Mouse (Mus musculus): ENCODE data around the gene Ncf4.

DNA sequence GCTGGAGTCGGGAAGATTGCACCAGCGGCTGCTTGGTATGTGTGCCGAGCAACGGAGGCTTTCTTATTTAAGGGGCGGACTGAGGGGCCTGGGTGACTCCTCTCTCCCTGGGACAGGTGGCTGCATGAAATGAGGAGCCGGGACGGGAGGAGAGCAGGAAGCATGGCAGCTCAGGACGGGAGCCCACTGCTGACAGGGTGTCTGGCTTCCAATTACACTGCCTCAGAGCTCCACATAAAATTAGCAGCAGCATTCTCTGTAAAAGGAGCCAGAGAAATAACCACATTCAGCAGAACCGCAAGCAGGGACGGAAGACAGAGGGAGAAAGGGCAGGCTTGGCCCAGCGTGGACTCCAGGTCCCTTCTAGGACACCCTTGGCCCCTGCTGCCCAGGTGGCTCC is 3.3 kb upstream of the Ncf4 start:
- TF ChIP-seq GATA1 (IDR thresholded peaks at IDR 0.05; ENCODE audit: borderline replicate concordance, low read length) (no peak), FLI1 (IDR thresholded peaks at IDR 0.05; ENCODE audit: low read length) (no peak)

Data from megakaryocyte, embryonic 14.5 days (primary cell).